Mouse (Mus musculus): ENCODE measurements around the gene Clcnka. TPM values are rescaled to one million over a fixed set of nuclear protein-coding genes. Genes with fewer than 3 reads are reported as not detected.

Gene Clcnka
- polyA plus RNA-seq (2015; fragmentation: Nextera tagmentation; extraction: Ambion mirVana), result 57.7 and 58.1 TPM in 2 replicates

DNA sequence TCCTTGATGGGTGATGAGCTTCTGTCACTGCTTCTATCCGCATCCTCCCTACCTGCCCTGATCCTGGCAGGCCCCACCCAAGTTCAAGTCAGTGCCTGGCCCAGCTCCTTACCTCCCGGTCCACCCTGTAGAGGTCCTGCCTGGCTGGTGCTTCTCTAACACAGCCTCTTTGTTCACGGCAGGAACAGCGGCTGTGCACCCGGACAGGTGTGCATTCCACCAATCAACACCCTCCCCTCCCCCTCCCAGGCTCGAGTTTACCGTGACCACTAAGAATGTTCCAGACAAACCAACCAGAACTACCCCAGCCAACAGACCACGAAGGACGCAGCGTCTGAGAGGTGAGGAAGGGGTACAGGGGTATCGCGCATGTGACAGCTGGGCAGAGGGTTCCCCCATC is at the start of gene Clcnka:
TSS of gene Clcnka (minus strand) at position 180 of the 400 bp plus-strand sequence.
- ATAC-seq (replicated peaks; ENCODE audit: low FRiP score, low read depth), result peak; percentile 53; the same call in 1 of the 2 replicates
- H3K9ac ChIP-seq (ENCODE audit: low read depth, low read length), result peak within 1 kb of the TSS; percentile 35; the same call in 1 of the 2 replicates
- DNase-seq (ENCODE audit: low spot score), result peak; percentile 11
- H3K27ac ChIP-seq, result peak within 1 kb of the TSS; percentile 68
- 39% methylated on average over 12 of the region's 12 CpGs for WGBS
- no peak within 1 kb of the TSS for H3K4me3 ChIP-seq (replicated peaks; ENCODE audit: low read depth, low read length)
- H3K36me3 ChIP-seq (ENCODE audit: insufficient read depth, low read length), result no peaks in the 10 kb centered on the region
- no peaks in the 10 kb centered on the region for H3K9me3 ChIP-seq (replicated peaks; ENCODE audit: low read length)
- TF ChIP-seq CTCF (IDR thresholded peaks at IDR 0.05; ENCODE audit: low read depth), result no peak
- H3K4me2 ChIP-seq (ENCODE audit: low read length), result peak within 1 kb of the TSS; percentile 19
- no peaks in the 10 kb centered on the region for H3K27me3 ChIP-seq (ENCODE audit: insufficient read depth, low read length)
- H3K4me1 ChIP-seq (replicated peaks; ENCODE audit: insufficient read depth, low read length), result 0 out of 2 replicates have a peak, but pooled peaks cover 4% of the 10 kb centered on the region

DNA sequence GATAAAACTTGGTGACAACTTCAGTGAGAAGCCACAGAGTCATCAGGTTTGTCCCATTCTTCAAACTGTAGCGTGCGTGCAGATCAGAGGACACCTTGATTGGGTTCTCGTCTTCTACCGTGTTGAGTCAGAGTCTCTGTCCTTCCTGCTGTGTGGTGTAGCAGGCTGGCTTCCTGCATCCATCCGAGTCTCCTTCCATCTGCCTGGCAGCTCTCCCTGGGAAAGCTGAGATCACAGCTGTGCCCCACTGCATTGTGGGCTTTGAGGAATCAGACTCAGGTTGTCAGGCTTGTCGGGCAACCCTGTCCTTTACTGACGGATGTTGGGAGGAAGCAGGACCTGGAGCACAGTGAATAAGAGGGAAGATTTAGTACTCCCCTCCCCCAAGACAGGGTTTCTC is 47.7 kb upstream of the Clcnka start:
- no peak for TF ChIP-seq CTCF (IDR thresholded peaks at IDR 0.05; ENCODE audit: low read depth)
- no peak for DNase-seq (ENCODE audit: low spot score)

DNA sequence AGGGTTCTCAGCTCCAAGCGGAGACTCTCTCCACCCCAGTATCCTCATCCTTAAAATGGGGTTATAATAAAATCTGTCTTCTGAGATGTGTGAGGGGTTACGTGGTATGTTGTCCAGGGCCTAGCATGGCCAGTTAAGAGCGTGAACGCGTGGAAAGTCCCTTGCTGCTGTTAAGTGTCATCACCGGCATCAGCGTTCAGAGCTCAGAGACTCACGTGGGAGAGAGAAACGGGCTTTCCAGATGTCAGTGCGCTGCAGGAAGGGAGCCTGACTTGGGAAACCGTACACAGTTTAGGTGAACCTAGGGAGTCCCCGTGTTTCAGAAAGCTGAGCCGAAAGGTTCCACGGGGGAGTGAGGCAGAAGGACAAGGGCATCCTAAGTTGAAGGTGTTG is 46.8 kb upstream of the Clcnka start:
- H3K9me3 ChIP-seq (replicated peaks; ENCODE audit: low read length), result no peaks in the 10 kb centered on the region
- DNase-seq (ENCODE audit: low spot score) (no peak), ATAC-seq (replicated peaks; ENCODE audit: low FRiP score, low read depth) (no peak)
- H3K4me3 ChIP-seq (replicated peaks; ENCODE audit: low read depth, low read length), result peak overlapping the region; percentile 99
- H3K4me2 ChIP-seq (ENCODE audit: low read length), result peak overlapping the region; percentile 95
- no peak for TF ChIP-seq CTCF (IDR thresholded peaks at IDR 0.05; ENCODE audit: low read depth)
- H3K36me3 ChIP-seq (ENCODE audit: insufficient read depth, low read length), result peaks cover 21% of the 10 kb centered on the region; the same call in 1 of the 2 replicates
- H3K4me1 ChIP-seq (replicated peaks; ENCODE audit: insufficient read depth, low read length), result peaks cover 8% of the 10 kb centered on the region
- no peaks in the 10 kb centered on the region for H3K27me3 ChIP-seq (ENCODE audit: insufficient read depth, low read length)
- H3K9ac ChIP-seq (ENCODE audit: low read depth, low read length), result peak overlapping the region; percentile 96
- no peak overlapping the region for H3K27ac ChIP-seq
- WGBS, result 4% methylated on average over 14 of the region's 14 CpGs

More for the DNA sequence above, 47.7 kb upstream of the Clcnka start:
- Histone ChIP-seq H3K9ac (ENCODE audit: low read depth, low read length) (no peak overlapping the region), H3K27me3 (ENCODE audit: insufficient read depth, low read length) (no peaks in the 10 kb centered on the region), H3K4me3 (replicated peaks; ENCODE audit: low read depth, low read length) (no peak overlapping the region), H3K4me2 (ENCODE audit: low read length) (no peak overlapping the region), H3K4me1 (replicated peaks; ENCODE audit: insufficient read depth, low read length) (peaks cover 8% of the 10 kb centered on the region), H3K27ac (no peak overlapping the region), H3K36me3 (ENCODE audit: insufficient read depth, low read length) (peaks cover 21% of the 10 kb centered on the region; the same call in 1 of the 2 replicates), H3K9me3 (replicated peaks; ENCODE audit: low read length) (no peaks in the 10 kb centered on the region)
- WGBS, result 65% methylated on average over 7 of the region's 7 CpGs
- no peak for ATAC-seq (replicated peaks; ENCODE audit: low FRiP score, low read depth)

DNA sequence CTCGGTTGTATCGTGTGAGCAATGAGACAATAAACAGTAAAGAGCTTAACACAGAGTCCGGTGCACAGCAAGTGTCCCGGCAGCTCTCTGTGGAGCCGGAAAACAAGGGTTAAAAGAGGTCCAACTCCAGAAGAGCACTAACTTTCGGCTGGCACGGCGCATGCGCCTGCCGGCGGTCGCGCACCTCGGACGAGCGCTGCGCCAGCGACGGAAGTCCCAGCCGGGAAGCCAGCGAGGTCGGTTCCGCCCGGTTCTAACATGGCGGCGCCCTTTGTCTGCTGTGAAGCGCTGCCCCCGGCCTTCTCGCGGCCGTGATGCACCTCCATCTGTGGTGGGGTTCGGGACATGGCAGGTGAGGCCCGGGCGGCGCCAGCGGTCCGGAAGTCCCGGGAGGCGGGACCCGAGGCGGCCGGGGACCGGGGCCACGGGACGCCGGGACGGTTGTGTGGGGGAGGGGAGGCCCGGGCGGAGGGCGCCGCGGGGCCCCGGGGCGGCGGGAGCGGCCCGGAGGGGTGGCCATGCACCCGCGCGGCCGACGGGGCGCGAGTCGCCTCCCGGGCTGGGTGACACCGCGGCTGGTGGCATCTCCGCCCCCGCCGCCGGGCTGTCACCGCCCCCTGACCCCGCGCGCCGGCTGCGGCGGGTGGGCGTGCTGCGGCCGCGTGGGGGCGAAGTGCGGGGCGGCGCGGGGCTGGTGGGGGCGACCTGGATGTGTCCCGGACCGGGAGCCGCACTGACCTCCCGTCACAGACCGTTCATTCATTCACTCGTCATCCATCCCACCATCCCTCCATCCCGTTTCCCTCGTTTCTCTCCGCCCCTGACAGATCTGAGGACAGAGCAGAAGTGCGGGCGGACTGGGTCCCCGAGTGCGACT is 46.2 kb upstream of the Clcnka start, which contains the start of gene Zbtb17:
TSS of gene Zbtb17 (plus strand) at position 204 of the 877 bp plus-strand sequence.
- Histone ChIP-seq H3K27ac (peak within 1 kb of the TSS; percentile 75), H3K4me3 (replicated peaks; ENCODE audit: low read depth, low read length) (peak within 1 kb of the TSS; percentile 99)
- DNase-seq (ENCODE audit: low spot score), result peak; percentile 95

DNA sequence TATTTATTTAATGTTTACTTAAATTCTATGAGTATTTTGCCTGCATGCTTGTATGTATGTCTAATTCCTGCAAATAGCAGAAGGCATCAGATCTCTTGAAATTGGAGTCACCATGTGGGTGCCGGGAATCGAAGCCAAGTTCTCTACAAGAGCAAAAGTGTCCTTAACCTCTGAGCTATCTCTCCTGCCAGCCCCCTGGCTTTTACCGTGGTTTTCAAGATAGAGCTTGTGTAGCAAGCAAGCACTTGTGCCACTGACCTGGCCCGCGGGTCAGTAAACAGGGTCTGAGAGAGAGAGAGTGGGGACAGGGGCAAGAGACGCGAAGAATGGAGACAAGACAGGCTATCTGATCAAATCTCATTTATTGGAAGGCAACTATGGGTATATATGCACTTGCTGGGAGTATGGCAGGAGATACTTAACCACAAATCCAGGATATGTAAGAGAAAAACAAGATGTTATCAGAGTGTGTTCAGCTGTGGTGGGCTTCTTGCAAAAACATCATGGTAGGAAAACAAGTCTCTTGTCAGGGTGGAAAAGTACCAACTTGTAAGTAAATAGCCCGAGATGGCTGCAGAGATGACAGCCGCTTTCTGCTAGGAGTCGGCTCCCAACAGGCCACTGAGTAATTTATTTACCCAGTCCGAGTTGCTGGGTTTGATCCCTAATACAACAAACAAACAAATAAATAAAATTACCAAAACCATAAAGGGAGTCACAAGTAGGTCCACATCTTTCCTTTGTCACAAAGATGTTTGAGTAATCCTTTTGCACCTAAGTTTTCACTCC is 45.3 kb upstream of the Clcnka start:
- Histone ChIP-seq H3K27me3 (ENCODE audit: insufficient read depth, low read length) (no peaks in the 10 kb centered on the region), H3K36me3 (ENCODE audit: insufficient read depth, low read length) (0 out of 2 replicates have a peak, but pooled peaks cover 14% of the 10 kb centered on the region), H3K27ac (peak overlapping the region; percentile 75; the same call in 1 of the 2 replicates), H3K4me2 (ENCODE audit: low read length) (peak overlapping the region; percentile 95), H3K4me3 (replicated peaks; ENCODE audit: low read depth, low read length) (peak overlapping the region; percentile 99), H3K9me3 (replicated peaks; ENCODE audit: low read length) (no peaks in the 10 kb centered on the region), H3K4me1 (replicated peaks; ENCODE audit: insufficient read depth, low read length) (peaks cover 8% of the 10 kb centered on the region), H3K9ac (ENCODE audit: low read depth, low read length) (peak overlapping the region; percentile 96)
- TF ChIP-seq CTCF (IDR thresholded peaks at IDR 0.05; ENCODE audit: low read depth), result no peak
- WGBS, result 34% methylated on average over 11 of the region's 11 CpGs
- ATAC-seq (replicated peaks; ENCODE audit: low FRiP score, low read depth) (no peak), DNase-seq (ENCODE audit: low spot score) (no peak)

More for the DNA sequence above, 46.2 kb upstream of the Clcnka start, which contains the start of gene Zbtb17:
- Histone ChIP-seq H3K36me3 (ENCODE audit: insufficient read depth, low read length) (peaks cover 21% of the 10 kb centered on the region; the same call in 1 of the 2 replicates), H3K9me3 (replicated peaks; ENCODE audit: low read length) (no peaks in the 10 kb centered on the region), H3K4me2 (ENCODE audit: low read length) (peak within 1 kb of the TSS; percentile 95), H3K4me1 (replicated peaks; ENCODE audit: insufficient read depth, low read length) (peaks cover 8% of the 10 kb centered on the region), H3K27me3 (ENCODE audit: insufficient read depth, low read length) (no peaks in the 10 kb centered on the region), H3K9ac (ENCODE audit: low read depth, low read length) (peak within 1 kb of the TSS; percentile 96)
- peak; percentile 89 for ATAC-seq (replicated peaks; ENCODE audit: low FRiP score, low read depth)
- WGBS, result 1% methylated on average over 66 of the region's 102 CpGs
- TF ChIP-seq CTCF (IDR thresholded peaks at IDR 0.05; ENCODE audit: low read depth), result no peak

DNA sequence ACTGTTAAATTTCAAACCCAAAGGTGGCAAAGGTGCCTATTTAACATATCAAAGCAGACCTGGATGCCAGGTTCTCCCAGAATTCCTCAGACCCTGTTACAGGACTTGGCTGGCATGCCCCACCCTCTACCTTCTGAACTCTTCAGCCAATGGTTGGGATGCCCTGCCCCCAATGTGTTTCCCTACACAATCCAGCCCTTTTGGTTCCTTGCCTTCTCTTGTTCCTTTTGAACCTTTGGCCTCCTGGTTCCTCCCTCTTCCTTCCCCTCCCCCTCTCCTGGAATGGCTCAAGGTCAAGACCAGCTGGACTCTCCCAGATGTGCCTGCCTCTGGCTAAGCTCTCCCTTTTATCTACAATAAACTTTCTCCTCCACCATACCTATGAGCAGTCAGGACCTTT is 42.4 kb upstream of the Clcnka start:
- Histone ChIP-seq H3K4me1 (replicated peaks; ENCODE audit: insufficient read depth, low read length) (peaks cover 7% of the 10 kb centered on the region), H3K27ac (no peak overlapping the region; the same call in 1 of the 2 replicates), H3K4me2 (ENCODE audit: low read length) (no peak overlapping the region), H3K4me3 (replicated peaks; ENCODE audit: low read depth, low read length) (no peak overlapping the region), H3K36me3 (ENCODE audit: insufficient read depth, low read length) (no peaks in the 10 kb centered on the region), H3K9me3 (replicated peaks; ENCODE audit: low read length) (no peaks in the 10 kb centered on the region), H3K9ac (ENCODE audit: low read depth, low read length) (no peak overlapping the region), H3K27me3 (ENCODE audit: insufficient read depth, low read length) (no peaks in the 10 kb centered on the region)
- no peak for TF ChIP-seq CTCF (IDR thresholded peaks at IDR 0.05; ENCODE audit: low read depth)
- ATAC-seq (replicated peaks; ENCODE audit: low FRiP score, low read depth), result peak; percentile 40; the same call in 1 of the 2 replicates
- DNase-seq (ENCODE audit: low spot score), result no peak

Data from kidney, postnatal 0 days (tissue).